Mouse (Mus musculus) left cerebral cortex, postnatal 10 days (tissue): ENCODE data around the gene Nufip2. TPM values are rescaled to one million over a fixed set of nuclear protein-coding genes. Genes with fewer than 3 reads are reported as not detected.

Source experiments
- DNase-seq, 2 experiments: peaks; one replicate each; pipeline ENCODE4 v3.0.0; 2021 to 2022; ENCODE audit warnings: low spot score in 2 of 2, mixed read lengths in 1 of 2; ENCODE audit errors: extremely low spot score in 1 of 2
- intact Hi-C: fragments of 180-260 bp; cut with DNase I; formaldehyde crosslinking; loops from one replicate; pipeline ENCODE4 v1.15.1; 2025
- total RNA-seq, 2 experiments: library from RNA; stranded (reverse); gene quantifications; 2 replicates each; pipeline ENCODE4 v1.2.3; 2021

Nufip2 gene
- total RNA-seq, 2 experiments from 2014 or later, result 74.9 to 80.8 TPM

DNA sequence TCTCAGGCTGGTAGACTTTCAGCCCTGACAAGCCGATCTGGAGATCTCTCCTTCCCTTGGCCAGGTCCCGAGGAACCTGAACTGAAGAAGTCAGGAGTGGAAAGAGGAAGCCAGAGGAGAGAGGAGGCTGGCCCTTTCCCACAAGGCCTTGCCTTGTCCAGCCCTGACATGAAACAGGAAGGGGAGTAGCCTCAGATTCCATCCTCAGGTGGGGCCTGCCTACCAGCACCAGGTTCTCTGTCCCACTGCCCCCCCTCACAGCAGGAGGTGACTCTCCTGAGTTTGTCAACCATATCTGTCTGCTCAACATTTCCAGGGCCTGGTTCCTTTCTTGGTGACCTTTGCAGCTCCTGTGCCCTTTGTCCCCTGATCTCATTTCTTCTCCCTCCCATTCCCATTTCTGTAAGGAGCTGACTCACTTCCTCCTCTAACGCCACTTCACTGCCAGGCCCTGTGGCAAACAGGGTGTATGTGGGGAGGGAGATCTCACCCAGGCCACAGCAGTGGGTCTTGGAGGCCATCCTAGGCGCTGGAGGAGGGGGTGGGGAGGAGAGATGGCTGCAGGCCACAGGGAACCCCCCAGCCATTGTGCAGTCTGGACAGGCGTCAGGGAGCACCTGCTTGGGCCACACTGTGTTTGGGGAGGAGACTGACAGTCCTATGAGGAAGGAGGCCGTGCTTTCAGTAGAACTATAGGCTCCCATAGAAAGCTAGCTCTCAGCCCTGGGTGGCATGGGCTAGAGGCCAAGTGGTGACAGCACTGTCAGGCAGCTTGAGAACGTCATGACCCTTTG is 100.0 kb downstream of the Nufip2 start:
- peak in 1 of 2 experiments; percentile 58 for DNase-seq
- intact Hi-C loops, result no loop called here

DNA sequence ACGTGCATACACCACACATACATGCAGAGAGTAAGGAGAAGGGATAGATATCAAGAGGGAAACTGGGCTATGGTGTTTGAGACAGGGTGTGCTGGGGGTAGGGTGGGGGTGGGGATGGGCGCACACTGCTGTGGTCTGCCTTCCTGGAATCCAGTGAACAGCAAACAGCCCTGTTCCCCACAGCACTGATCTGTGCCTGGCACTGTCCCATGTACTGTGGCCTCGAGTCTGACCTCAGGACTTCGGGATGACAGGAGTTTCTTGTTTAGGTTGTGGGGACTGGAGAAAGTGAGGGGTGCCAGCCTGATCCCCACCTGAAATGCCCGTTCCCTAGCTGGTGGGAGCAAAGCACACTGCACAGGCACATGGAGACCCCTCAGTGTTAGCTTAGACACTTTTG is 101.8 kb downstream of the Nufip2 start, which contains the start of gene Gm10277:
TSS of gene Gm10277 (minus strand) at position 41 of the 400 bp plus-strand sequence.
- no peak for DNase-seq
- intact Hi-C loops, result no loop called here

DNA sequence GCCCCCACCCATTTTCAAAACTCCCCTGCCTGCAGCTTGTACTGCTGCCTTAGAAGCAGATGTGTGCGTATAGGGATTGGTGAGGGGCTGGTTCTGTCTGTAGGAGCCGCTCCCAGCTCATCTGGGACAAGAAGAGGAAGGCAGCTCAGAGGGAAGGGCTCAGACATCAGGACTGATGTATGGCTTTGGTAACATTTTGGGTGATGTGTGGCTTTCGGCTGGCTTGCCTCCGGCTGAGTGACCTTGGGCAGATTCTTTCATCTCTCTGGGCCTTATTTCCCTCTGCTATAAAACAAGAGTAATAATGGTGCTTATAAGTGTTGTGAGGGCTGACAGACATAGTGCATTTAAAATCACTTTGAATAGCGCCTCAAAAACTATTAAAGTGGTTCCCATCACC is 103.6 kb downstream of the Nufip2 start:
- intact Hi-C loops, result no loop called here
- no peak for DNase-seq

DNA sequence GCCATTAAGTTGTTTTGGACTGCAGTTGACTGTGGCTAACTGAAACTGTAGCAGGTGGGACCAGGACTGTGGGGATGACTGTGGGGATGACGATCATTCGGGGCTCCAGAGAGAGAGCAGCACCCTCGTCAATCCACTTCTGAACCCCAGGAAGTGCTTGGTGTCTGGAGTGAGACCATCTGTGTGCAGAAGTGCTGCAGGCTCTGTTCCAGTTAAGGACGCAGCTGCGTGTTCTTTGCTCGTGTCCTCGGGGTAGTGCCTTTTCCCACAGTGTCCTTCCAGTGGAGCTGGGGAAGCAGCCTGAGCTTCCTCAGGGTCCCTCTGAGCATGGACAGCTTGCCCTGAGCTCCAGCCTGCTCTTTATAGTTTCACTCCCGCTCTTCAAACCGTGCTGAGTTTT is 104.3 kb downstream of the Nufip2 start:
- no peak for DNase-seq
- intact Hi-C loops, result no loop called here

DNA sequence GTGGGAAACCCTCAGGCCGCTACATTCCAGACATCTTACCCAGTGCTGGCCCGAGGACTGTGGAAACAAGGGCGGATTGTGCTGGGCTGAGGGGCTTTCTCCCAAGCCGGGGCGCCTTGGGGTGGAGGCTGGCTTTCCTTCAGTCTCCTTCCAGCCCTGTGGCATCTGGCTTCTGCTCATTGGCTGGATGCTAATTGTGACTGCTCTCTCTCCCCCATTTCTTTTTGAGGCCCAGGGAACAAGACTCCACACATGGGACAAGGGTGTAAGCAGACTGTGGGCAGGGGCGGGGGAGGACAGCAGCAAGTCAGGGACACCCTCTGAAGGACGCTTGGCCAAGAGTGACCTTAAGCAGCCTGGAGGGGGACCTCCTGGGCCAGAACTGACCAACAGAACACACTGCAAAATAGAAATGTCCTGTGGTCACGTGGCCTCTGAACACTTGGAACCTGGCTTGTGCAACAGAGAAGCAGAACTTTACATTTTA is 105.3 kb downstream of the Nufip2 start:
- no peak for DNase-seq
- intact Hi-C loops, result no loop called here

Other genes starting within 250 kb of the Nufip2 start
- gene Coro6, start 223.7 kb upstream of the Nufip2 start, total RNA-seq, result 10 to 100 TPM; 18.4 to 21.1 TPM
- 100 to 1,000 TPM; 149 to 152 TPM for gene Ankrd13b, start 196.5 kb upstream of the Nufip2 start, total RNA-seq
- 100 to 1,000 TPM; 138 to 142 TPM for gene Git1, start 192.6 kb upstream of the Nufip2 start, total RNA-seq
- 1 to 10 TPM in 1 of 2 experiments, under 1 TPM in 1; 0.85 to 1.7 TPM for gene Abhd15, start 171.0 kb upstream of the Nufip2 start, total RNA-seq
- gene Trp53i13, start 170.2 kb upstream of the Nufip2 start, total RNA-seq, result 1 to 10 TPM; 3.3 to 3.8 TPM
- gene Gm10392, start 167.0 kb upstream of the Nufip2 start, total RNA-seq, result not detected
- 100 to 1,000 TPM; 109 to 111 TPM for gene Taok1, start 78.3 kb upstream of the Nufip2 start, total RNA-seq
- gene Cryba1, start 39.1 kb downstream of the Nufip2 start, total RNA-seq, result not detected
- gene Myo18a, start 77.1 kb downstream of the Nufip2 start, total RNA-seq, result 100 to 1,000 TPM; 135 to 137 TPM
- not detected for gene Gm10277, start 101.6 kb downstream of the Nufip2 start, total RNA-seq
- gene Pipox, start 207.9 kb downstream of the Nufip2 start, total RNA-seq, result 1 to 10 TPM in 1 of 2 experiments, under 1 TPM in 1; 0.49 to 1.6 TPM
- 100 to 1,000 TPM; 226 to 231 TPM for gene Sez6, start 244.6 kb downstream of the Nufip2 start, total RNA-seq